8 mouse cellular contexts compared by ENCODE assay signal in the genomic region with DNA sequence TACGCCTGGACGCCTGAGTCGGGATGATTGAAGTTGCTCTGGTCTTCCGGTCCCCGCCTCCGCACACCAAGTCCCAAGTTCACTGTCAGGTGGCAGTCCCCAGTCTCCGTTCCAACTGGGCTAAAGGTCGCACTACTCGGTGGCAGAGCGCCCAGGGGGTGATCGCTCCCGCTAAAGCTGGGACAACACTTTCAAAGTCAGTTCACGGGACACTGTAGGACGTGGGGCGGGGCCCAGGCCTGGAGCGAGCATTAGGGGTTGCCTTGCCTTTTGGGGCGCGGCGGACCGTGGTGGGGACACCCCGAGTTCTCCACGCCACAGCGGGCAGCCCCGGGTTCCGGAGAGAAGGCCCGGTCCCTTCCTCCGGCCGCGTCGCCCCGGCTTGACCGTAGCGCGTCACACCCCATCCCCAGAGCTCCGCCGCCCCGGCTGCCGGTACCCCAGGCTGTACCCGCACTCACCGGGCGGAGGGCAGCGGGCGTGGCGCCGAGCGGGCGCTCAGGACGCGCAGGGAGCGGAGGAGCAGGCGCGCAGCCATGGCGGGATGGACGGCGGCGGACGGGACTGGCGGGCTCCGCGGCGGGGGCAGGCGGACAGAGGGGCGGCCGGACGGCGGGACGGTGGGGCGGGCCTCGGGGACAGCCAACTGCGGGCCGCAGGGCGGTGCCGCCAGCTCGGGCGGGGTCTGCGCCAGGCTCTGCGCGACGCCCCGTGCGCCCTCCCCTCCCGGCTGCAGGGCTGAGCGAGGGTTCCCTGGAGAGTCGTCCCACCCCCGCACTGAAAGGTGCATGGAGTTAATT. TPM values are rescaled to one million over a fixed set of nuclear protein-coding genes. Genes with fewer than 3 reads are reported as not detected.
A peak's percentile ranks its signal among the peaks of the same experiment; 100 is the strongest.
DNase-seq lines count a peak whose midpoint lies in the region; ATAC-seq and TF ChIP-seq lines count a peak whose summit lies in the region.

A gene (minus strand): TSS at position 566 of the 800 bp plus-strand sequence.

- peak within 1 kb of the TSS; percentile 58 for H3K4me3 ChIP-seq in cerebellum, adult 2 months (replicated peaks; ENCODE audit: insufficient read depth, low read depth, low read length)
- H3K4me3 ChIP-seq in forebrain, postnatal 0 days (ENCODE audit: low read depth, low read length), result peak within 1 kb of the TSS; percentile 74
- H3K4me3 ChIP-seq in layer of hippocampus, adult 2 months, result peak within 1 kb of the TSS; percentile 78
- H3K4me3 ChIP-seq in lung, embryonic 14.5 days (ENCODE audit: low read depth, low read length), result peak within 1 kb of the TSS; percentile 84
- peak within 1 kb of the TSS; percentile 83 for H3K4me3 ChIP-seq in thymus, adult 2 months (ENCODE audit: control insufficient read depth, insufficient read depth, low read length)

- H3K9me3 ChIP-seq in forebrain, postnatal 0 days (ENCODE audit: low read length), result peaks cover 4% of the 10 kb centered on the region; the same call in 1 of the 2 replicates
- H3K9me3 ChIP-seq in lung, embryonic 14.5 days (ENCODE audit: low read depth, low read length), result no peaks in the 10 kb centered on the region

- H3K4me2 ChIP-seq in forebrain, postnatal 0 days (ENCODE audit: low read depth), result peak within 1 kb of the TSS; percentile 91
- H3K4me2 ChIP-seq in lung, embryonic 14.5 days, result peak within 1 kb of the TSS; percentile 63

- no peak for TF ChIP-seq CTCF in cerebellum, adult 2 months (IDR thresholded peaks at IDR 0.05; ENCODE audit: borderline replicate concordance, insufficient read depth, low read depth, low read length)
- no peak for TF ChIP-seq CTCF in forebrain, postnatal 0 days (IDR thresholded peaks at IDR 0.05; ENCODE audit: low read depth)
- no peak for TF ChIP-seq CTCF in layer of hippocampus, adult 2 months (conservative IDR thresholded peaks at IDR 0.05)
- no peak for TF ChIP-seq CTCF in lung, embryonic 14.5 days (IDR thresholded peaks at IDR 0.05; ENCODE audit: low read depth)
- 0 out of 2 replicates have a peak, but pooled peaks have one; percentile 9 for TF ChIP-seq CTCF in thymus, adult 2 months (IDR thresholded peaks at IDR 0.05; ENCODE audit: borderline replicate concordance, control insufficient read depth, extremely low read depth, insufficient read depth, low read length, poor library complexity)

- peak within 1 kb of the TSS; percentile 68 for H3K9ac ChIP-seq in forebrain, postnatal 0 days
- H3K9ac ChIP-seq in lung, embryonic 14.5 days, result peak within 1 kb of the TSS; percentile 94

- intact Hi-C loops in heart, postnatal 36 days (cut with DNase I), result loop anchor here (2.0 kb wide), 1 partner anchor 46 kb away; a partner anchor contains a TSS

- peak within 1 kb of the TSS; percentile 31; the same call in 1 of the 2 replicates for H3K27ac ChIP-seq in cerebellum, adult 2 months (ENCODE audit: insufficient read depth, low read length)
- H3K27ac ChIP-seq in forebrain, postnatal 0 days (ENCODE audit: low read depth, low read length), result peak within 1 kb of the TSS; percentile 70
- H3K27ac ChIP-seq in layer of hippocampus, adult 2 months, result peak within 1 kb of the TSS; percentile 88
- H3K27ac ChIP-seq in lung, embryonic 14.5 days (ENCODE audit: low read depth), result peak within 1 kb of the TSS; percentile 96
- no peak within 1 kb of the TSS for H3K27ac ChIP-seq in thymus, adult 2 months (ENCODE audit: control insufficient read depth, insufficient read depth, low read length)

- no peak for TF ChIP-seq POLR2A in cerebellum, adult 2 months (IDR thresholded peaks at IDR 0.05; ENCODE audit: borderline replicate concordance, insufficient read depth, low read length)
- no peak for TF ChIP-seq POLR2A in thymus, adult 2 months (IDR thresholded peaks at IDR 0.05; ENCODE audit: control insufficient read depth, extremely low read depth, insufficient read depth, low read length, poor library complexity)

- H3K36me3 ChIP-seq in forebrain, postnatal 0 days (ENCODE audit: insufficient read depth), result no peaks in the 10 kb centered on the region
- peaks cover 11% of the 10 kb centered on the region for H3K36me3 ChIP-seq in lung, embryonic 14.5 days (ENCODE audit: insufficient read depth)
- no peaks in the 10 kb centered on the region for H3K36me3 ChIP-seq in thymus, adult 2 months (ENCODE audit: control insufficient read depth, insufficient read depth, low read length)

- peak; percentile 90 for ATAC-seq in forebrain, postnatal 0 days
- ATAC-seq in lung, embryonic 14.5 days (ENCODE audit: insufficient read depth), result peak; percentile 95
- ATAC-seq in neutrophil, adult 5-6 weeks (ENCODE audit: extremely low read depth, insufficient number of reproducible peaks, low FRiP score, poor library complexity, severe bottlenecking), result peak; percentile 44

- WGBS in cerebellum, adult 2 months, result 2% methylated on average over 83 of the region's 85 CpGs
- under 1% methylated on average over 81 of the region's 85 CpGs for WGBS in forebrain, postnatal 0 days
- WGBS in lung, embryonic 14.5 days, result under 1% methylated on average over 85 of the region's 85 CpGs
- under 1% methylated on average over 83 of the region's 85 CpGs for WGBS in thymus, adult 2 months

- H3K27me3 ChIP-seq in cerebellum, adult 2 months (ENCODE audit: control insufficient read depth, insufficient read depth, low read length), result no peaks in the 10 kb centered on the region
- no peaks in the 10 kb centered on the region for H3K27me3 ChIP-seq in forebrain, postnatal 0 days (ENCODE audit: insufficient read depth, low read length)
- H3K27me3 ChIP-seq in lung, embryonic 14.5 days (ENCODE audit: insufficient read depth, low read length), result no peaks in the 10 kb centered on the region
- H3K27me3 ChIP-seq in thymus, adult 2 months (ENCODE audit: control insufficient read depth, insufficient read depth, low read length), result no peaks in the 10 kb centered on the region

- DNase-seq in ES-CJ7 (ENCODE audit: low read depth, low spot score), result peak; percentile 50
- peak; percentile 54 to 58 for DNase-seq in cerebellum, adult 2 months
- peak; percentile 59 for DNase-seq in forebrain, postnatal 0 days
- peak; percentile 94 to 95 for DNase-seq in heart, postnatal 36 days
- peak; percentile 58 to 62 for DNase-seq in layer of hippocampus, adult 2 months (ENCODE audit: low spot score in 2 of 2)
- DNase-seq in lung, embryonic 14.5 days, result peak; percentile 87
- DNase-seq in thymus, adult 2 months, result peak; percentile 66

- H3K4me1 ChIP-seq in cerebellum, adult 2 months (ENCODE audit: control insufficient read depth, insufficient read depth, low read length), result no peaks in the 10 kb centered on the region
- no peaks in the 10 kb centered on the region for H3K4me1 ChIP-seq in forebrain, postnatal 0 days (ENCODE audit: insufficient read depth)
- H3K4me1 ChIP-seq in lung, embryonic 14.5 days (ENCODE audit: insufficient read depth), result peaks cover 6% of the 10 kb centered on the region; the same call in 1 of the 2 replicates
- H3K4me1 ChIP-seq in thymus, adult 2 months (replicated peaks; ENCODE audit: control insufficient read depth, insufficient read depth, low read length), result peaks cover 3% of the 10 kb centered on the region

RNA-seq across cellular contexts. Expression of the gene that starts here (rescaled TPM):
- polyA plus RNA-seq in cerebellum, adult 2 months (2012; rRNA removed), result 37.5 and 38.2 TPM in 2 replicates
- 8.6 and 9.8 TPM in 2 replicates for total RNA-seq in forebrain, postnatal 0 days (2014; rRNA removed)
- 44.9 and 57.3 TPM in 2 replicates for polyA plus RNA-seq in forebrain, postnatal 0 days (2015; fragmentation: Nextera tagmentation; extraction: Ambion mirVana)
- 1,000 to 10,000 TPM; 1,167 to 1,246 TPM for total RNA-seq in heart, postnatal 36 days (2021)
- 10 to 100 TPM; 31.7 to 33.0 TPM for total RNA-seq in layer of hippocampus, adult 2 months (2021)
- 128 and 140 TPM in 2 replicates for polyA plus RNA-seq in lung, embryonic 14.5 days (2014; fragmentation: Nextera tagmentation; extraction: Ambion mirVana)
- total RNA-seq in neutrophil, adult 5-6 weeks (2017), result 28.1 and 29.6 TPM in 2 replicates
- polyA plus RNA-seq in thymus, adult 2 months (2012; rRNA removed), result 28.9 and 29.2 TPM in 2 replicates

Comparison
In these comparisons a context has a peak if more than half of its experiments do, and no peak if none do; other contexts are left out.
1. RNA of the gene that starts here (total RNA-seq): 1,167 to 1,246 TPM in heart, postnatal 36 days; 31.7 to 33.0 TPM in layer of hippocampus, adult 2 months, 28.1 to 29.6 TPM in neutrophil, adult 5-6 weeks and 8.6 to 9.8 TPM in forebrain, postnatal 0 days; every median in the first group is over 10 times any median in the second.
2. ATAC-seq: peak in every context shown above with its lines; median percentile 95 in lung, embryonic 14.5 days; 90 in forebrain, postnatal 0 days; 44 in neutrophil, adult 5-6 weeks.
3. Peak in every context shown above with its lines, with median percentiles within 50 percentile points of each other: DNase-seq and H3K4me3 ChIP-seq.